Mouse (Mus musculus) lung, postnatal 0 days (tissue): Measurements from ENCODE around the gene Ankrd36.

ENCODE experiments used
- CTCF ChIP-seq: IDR thresholded peaks from 2 replicates; pipeline ENCODE4 v1.5.1; 2016; ENCODE audit warnings: antibody characterized with exemption, mild to moderate bottlenecking
- EP300 ChIP-seq: IDR thresholded peaks from 2 replicates; pipeline ENCODE4 v1.6.1; 2016; ENCODE audit warnings: antibody characterized with exemption, mild to moderate bottlenecking, control low read depth

DNA sequence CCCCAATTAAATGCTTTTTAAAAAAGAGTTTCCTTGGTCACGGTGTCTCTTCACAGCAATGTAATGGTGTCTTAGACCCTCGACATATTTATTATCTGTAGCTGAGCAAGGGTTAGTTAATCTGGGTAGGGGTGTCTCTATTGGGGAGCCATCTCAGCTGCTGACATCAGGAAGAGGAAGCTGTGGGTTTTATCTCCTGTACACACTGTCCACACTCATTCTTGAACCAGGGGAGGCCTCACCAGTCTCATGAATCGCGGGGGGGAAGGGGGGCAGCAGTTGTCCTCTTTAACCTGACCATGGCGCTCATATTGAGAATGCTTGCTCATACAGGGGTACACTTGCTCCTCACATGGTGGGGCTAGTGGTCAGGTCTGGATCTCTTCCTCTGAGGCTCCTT, 1.4 kb upstream of the Ankrd36 start:
- TF ChIP-seq CTCF: no peak
- TF ChIP-seq EP300: no peak
